Mouse (Mus musculus): ENCODE results near the gene Tiam1.
"Not testable (repeated sequence)": the region's sequence is repeated elsewhere in the genome, so short reads cannot be mapped to it uniquely, and the experiment has no call there.

The Tiam1 gene

DNA sequence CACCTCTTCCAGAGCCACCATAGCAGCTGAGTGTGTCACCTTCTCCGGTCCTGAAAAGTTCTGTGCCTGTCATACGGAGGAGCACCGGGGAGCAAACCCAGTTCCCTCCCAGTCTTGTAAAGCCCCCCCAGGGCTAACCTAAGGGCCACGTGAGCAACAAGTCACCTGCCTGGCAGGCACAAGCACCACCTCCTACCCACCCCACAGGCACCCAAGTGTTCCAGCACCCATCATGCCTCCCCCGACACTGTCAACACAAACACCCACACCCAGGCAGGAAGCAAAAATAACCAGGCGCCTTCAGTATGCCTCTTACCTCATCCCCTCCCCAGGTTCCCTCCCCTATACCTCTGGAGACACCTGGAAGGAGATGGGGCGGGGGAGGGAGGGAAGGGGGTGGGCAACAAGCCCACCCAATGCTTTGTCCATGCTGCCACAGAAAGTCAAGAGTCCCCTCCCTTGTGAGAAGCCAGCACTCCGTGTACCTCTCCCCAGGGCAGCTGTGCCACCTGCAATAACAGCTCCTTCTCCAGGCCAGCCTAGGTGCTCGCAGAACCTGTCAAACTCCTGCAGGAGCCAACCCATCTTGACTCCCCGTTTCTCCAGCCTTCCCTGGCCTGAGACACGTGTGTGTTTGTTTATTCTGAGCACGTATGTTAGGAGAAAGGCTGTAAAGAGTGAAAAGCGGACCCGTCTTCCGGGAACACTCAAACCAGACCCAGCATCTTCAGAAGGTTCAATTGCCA is 38.7 kb downstream of the Tiam1 start:
- no peak for DNase-seq (ENCODE audit: low spot score)

DNA sequence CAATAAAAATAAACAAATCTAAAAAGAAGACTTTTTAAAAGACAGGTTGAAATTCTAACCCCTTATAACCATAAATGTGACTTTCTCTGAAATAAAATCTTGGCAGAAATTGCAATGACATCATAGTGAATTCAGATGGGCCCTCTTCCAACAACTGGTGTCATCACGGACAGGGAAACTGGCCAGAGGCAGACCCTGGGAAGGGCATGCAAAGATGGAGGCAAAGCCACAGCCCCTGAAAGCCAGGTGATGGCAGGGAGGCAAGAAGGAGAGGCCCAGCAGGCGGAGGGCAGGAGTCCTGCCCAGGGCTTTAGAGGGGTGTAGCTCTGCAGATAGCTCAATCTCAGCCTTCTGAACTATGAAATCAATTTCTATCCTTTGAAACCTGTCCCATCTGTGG is 39.8 kb downstream of the Tiam1 start:
- DNase-seq (ENCODE audit: low spot score): no peak

DNA sequence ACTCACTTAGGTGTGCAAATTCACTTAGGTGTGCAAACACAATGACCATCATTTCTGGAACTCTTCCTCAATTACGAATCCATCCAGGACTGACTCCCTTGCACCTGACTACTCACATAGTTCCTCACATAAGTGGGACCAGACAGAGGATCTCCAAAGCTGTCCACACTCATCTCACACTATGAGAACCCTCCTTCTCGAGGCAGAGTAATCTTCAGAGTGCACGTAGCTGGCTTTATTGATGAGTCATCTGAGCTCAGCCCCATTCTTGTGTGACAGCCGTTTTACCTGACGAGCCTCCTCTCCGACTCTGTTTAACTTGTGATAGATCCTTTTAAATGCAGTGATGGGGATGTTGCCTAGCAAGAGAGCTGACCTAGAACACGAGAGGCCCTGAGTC is 41.0 kb downstream of the Tiam1 start:
- no peak for DNase-seq (ENCODE audit: low spot score)

DNA sequence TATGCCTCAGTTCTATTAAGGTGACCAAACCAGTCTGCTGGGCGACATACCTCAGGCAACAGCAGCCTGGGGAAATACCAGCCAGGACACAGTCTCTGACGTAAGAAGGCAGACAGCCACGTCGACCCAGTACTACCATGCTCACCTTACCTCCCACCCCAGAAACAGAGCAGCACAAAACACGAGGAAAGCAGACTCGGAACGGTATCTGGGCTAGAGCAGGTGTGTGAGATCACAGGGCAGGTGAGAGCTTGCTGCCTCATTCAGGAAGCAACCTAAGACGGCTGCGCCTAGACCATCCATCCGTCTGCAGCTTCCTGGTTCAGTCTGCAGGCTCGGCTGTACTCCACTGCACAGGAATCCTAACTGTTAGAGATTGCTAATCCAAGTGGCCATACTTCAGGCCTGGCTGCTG is 45.4 kb downstream of the Tiam1 start:
- DNase-seq (ENCODE audit: low spot score): no peak

DNA sequence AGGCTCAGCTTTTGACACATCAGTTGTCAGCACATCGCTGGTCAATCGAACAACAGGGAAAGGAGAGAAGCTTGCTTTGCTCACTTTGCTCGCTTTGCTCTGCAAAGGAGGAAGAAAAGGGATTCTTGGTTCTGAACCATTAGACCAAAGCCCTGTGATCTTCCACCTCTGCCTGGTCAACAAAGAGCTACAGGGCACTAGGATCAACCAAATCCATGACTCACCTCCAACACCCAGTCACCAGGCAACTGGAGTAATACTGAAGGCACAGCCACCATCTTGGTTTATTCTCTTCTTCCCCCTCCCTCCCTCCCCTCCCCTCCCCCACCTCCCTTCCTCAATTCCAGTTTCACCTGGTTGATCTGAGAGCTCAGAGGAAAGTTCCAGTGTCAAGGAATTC is 45.8 kb downstream of the Tiam1 start:
- no peak for DNase-seq (ENCODE audit: low spot score)

DNA sequence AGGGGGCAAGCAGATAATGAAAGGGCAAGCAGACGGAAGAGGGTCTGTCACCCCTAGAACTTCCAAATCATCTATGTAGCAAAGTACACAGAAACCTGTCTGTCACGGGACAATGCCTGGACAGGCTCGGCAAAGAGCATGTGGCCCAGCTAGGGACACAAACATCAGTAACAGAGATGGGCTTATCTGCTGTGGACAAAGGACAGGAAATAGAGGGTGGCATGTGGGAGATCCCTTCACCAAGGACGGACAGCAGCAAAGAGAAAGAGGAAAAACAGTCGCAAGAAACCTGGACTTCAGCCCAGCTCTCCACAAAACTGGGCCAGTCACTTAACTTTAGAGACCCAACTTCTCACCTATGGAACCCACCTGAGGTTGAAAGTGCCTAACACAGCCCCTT is 47.6 kb downstream of the Tiam1 start:
- DNase-seq (ENCODE audit: low spot score): no peak

DNA sequence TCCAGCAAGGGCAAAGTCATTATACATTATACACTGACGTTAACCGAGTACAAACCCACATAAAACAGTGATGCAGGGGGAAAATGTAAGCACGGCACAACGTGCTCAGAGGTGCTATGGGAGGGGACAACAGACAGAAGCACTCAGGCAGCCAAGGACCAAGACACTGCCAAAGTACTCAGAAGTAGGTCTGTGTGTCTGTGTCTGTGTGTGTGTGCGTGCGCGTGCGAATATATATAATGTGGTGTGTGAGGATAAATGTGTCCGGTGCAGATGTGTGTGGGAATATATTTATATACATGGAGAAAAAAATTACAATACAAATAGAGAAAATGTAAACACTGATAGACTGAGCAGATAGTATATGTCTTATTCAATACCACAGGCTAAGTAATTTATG is 50.6 kb downstream of the Tiam1 start:
- DNase-seq (ENCODE audit: low spot score): no peak

DNA sequence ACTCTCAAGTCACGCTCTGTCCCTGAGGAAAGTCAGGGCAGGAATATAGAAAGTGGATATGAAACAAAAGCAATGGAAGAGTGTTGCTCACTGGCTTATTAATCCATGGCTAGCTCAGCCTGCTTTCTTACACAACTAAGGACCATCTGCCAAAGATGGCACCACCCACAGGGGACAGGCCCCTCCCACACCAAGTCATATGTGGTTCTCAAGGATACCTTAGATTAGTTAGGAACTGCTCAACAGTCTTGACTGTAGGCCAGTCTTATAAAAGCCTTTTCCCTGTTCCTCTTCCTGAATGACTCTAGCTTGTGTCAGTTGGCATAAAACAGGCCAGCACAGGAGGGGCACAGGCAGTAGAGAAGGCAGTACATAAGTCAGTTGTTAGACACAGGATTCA is 51.7 kb downstream of the Tiam1 start:
- DNase-seq (ENCODE audit: low spot score): no peak

DNA sequence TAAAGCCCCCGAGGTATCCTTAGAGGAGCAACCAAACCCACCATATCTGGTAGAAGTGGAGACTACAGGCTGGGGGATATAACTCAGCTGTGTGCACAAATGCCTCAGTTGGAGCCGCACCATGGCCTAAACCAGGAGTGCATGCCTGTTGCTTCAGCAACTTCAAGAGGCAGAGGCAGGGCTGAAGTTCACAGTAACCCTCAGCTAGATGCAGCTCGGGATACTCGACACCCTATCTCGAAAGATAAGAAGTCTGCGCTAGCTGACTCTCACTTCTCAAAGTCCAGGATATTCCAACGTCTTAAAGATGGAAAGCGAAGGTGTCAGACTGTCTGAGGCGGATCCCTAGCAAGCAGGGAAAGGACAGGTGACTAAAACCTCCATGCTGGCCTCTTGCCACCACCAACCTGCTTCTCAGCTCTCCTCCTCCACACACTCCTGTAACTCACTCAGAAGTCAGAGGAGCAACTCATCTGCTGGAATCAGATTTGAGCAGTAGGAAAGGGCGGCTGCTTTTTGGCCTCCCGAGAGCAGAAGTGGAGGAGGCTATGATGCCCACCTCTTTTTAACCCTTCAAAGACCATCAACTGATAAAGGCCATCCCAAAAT is 52.4 kb downstream of the Tiam1 start:
- DNase-seq (ENCODE audit: low spot score): no peak

DNA sequence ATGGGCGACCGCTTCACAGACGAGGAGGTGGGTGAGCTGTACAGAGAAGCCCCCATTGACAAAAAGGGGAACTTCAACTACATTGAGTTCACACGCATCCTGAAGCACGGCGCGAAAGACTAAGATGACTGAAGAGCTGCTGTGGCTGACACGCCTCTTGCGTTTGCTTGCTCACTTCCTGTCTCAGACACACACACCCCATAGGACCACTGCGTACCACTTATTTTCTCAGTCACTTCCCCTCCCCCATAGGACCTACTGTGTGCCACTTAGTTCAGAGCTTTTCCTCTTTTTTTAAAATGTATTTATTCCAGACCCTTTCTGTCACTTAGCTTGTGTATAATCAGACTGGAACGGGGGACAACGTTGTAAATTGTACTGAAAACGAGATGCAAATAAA is 53.2 kb downstream of the Tiam1 start:
- no peak for DNase-seq (ENCODE audit: low spot score)

DNA sequence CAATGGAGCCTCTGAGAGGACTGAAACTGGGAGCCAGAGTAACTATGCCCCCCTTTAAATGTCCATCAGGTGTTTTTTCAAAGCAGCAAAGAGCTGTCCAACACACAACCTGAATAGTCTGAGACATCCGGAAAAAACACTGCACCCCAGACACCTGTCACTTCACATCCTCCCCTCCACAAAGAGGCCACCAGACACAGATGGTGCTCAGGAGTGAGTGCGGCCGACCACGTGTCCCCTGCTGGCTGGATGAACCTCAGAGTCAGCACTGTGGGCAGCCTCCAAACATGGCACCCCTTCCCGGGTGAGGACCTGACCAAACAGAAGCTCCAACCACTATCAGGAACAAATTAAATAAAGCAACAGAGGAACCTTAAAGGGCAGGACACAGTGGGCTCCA is 56.3 kb downstream of the Tiam1 start:
- DNase-seq (ENCODE audit: low spot score): no peak

DNA sequence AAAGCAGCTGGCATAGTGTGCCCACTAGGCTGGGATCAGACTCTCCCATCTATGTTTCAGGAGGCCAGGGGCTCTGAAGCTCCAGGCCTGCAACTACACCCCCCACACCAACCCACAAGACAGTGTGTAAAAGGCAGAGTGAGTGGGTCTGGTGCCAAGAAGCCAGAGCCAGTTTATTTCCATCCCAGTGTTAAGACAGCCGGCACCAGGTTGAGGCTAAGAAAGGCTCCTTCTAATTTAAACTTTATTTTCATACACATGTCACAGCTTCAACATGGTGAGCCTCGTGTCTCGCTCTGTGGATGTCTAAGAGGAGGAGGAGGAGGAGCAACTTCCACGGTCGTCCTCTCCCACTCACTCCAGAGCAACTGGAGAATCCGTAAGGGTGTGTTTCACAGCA is 57.5 kb downstream of the Tiam1 start:
- no peak for DNase-seq (ENCODE audit: low spot score)

DNA sequence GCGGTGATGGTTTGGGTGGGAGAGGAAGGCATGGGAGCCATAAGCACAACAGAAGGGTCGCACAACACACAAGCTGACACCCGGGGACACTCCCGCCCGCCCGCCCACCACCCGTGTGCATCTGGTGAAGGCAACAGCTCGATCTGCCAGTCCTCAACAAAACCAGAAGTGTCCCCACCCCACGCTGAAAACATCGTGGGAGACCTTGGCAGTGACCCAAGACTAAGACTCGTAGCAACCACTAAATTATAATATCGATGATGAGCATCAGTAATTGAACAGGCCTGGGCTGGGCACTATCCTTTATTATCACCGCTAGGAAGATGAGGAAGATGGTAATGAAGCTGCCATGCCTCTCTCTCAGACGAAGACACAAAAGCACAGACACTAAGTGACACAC is 58.0 kb downstream of the Tiam1 start:
- DNase-seq (ENCODE audit: low spot score): no peak

DNA sequence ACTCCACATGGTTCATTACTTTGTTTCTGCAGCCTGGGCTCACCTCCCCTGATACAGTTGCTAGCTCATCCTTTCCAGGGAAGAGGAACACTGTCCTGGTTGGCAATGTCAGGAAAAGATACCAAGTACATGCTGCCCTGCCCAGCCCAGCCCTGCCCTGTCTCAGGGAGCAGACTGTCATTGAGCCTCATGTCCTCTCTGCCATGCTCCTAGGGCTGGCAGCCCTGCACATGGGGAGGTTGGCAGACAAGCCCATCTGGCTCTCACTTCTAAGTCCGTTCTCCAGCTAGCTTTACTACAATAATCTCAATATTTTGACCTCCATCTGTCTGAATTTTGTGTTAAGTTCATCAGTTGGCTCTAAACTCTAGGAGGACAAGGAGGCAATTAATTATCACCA is 62.4 kb downstream of the Tiam1 start:
- DNase-seq (ENCODE audit: low spot score): no peak

DNA sequence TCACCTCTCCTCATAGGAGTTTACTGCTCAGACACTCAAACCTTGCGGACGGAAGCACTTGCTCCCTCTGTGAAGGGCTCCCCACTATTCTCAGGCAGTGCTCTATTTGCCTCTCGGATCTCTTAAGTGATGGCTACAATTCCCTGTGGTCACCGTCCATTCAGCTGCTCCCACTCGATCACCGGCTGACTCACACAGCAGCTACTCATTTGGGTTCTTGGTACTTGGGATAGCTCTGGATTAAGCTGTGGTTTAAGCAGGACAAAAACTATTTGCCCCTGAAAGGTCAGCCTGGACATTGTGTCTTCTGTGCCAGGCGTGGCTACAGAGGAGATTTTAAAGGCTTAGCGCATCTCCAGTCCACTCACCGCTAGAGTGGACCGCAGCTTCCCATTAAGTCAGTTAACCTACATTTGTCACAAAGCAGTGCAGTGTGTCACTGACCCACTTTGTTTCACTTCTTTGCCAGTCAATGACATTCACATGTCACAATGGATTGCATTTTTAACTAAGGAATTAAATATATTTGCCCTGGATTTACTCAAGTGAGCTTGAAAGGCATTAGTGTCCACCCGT is 64.7 kb downstream of the Tiam1 start:
- DNase-seq (ENCODE audit: low spot score): no peak

DNA sequence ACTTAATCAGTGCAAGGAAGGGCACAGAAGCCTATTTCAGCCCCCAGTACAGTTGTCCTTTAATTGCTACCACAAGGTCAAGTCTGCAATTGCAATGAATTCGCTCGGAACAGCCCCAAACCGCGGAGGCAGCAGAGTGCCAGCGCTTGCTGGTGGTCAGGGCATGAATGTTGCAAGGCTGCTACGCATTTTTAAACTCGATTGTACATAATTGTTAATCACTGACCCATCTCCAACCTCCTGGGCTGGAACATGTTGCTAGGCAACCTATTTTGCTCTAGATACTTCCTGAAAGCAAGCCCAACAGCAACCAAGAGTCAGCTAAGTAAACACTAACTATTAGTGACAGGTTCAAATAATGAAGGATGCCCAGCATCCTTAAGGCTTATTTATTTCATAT is 70.1 kb downstream of the Tiam1 start:
- no peak for DNase-seq (ENCODE audit: low spot score)

DNA sequence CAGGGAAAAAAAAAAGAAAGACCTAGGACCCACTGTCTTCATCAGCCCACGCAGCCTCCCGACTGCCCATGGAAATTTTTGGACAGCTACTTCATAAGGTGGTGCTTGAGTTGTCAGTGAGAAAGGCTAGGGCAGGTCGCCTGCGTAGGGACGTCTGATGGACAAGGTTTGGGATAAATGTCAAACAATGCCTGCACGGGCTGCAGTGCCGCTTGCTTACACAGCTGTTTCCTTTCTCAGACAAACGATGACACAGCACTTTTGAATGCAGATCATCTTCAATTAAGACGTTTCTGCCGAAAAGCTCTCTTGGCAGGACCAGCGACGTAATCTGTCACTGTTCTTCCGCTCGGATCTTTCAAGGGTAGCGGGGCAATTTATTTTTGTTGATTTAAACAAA is 70.9 kb downstream of the Tiam1 start:
- no peak for DNase-seq (ENCODE audit: low spot score)

DNA sequence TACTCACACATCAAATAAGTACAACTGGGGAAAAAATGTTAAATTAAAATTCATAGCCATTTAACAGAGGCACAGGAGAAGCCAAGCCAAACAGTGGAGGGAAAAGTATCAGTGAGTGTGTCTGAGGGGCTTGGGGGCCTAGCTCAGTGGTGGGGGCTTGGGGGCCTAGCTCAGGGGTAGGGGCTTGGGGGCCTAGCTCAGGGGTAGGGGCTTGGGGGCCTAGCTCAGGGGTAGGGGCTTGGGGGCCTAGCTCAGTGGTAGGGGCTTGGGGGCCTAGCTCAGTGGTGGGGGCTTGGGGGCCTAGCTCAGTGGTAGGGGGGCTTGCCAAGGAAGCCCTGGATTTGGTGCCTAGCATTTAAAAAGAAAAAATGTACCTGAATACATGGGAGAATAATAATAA is 72.4 kb downstream of the Tiam1 start:
- DNase-seq (ENCODE audit: low spot score): not testable (repeated sequence)

DNA sequence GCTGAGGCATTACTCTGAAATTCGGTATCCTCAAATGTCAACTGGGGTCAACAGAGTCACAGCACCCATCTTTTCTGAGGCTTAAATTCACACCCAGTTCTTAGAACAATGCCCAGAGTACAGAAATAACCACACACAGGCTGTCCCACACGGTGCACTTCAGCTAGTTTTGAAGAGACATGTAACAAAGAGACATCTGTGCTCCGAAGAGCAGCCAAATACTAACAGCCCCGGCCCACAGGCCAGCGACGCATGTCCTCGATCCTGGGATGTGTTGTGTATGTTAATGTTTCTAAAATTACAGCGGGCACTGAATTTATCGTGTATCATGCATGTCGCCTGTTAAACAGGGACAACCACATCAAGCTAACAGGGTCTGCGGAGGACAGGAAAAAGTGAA is 73.5 kb downstream of the Tiam1 start:
- DNase-seq (ENCODE audit: low spot score): no peak

DNA sequence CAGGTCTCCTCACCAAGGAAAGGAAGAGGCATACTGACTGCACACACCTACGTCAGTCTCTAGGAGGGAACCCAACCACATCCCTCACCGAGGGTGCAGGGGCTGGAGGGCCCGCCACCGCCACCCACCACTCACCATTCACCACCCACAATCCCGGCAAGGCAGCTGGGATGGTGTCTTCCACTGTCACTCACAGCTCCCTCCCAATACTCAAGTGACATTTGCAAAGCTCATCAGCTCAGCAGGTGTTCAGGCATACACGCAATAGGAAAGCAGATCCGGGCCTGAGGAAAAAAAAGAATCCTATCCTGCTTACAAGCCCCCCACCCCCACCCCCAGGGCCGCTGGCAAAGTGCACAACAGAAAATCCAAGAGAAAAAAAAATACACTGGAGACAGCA is 74.4 kb downstream of the Tiam1 start:
- no peak for DNase-seq (ENCODE audit: low spot score)

DNA sequence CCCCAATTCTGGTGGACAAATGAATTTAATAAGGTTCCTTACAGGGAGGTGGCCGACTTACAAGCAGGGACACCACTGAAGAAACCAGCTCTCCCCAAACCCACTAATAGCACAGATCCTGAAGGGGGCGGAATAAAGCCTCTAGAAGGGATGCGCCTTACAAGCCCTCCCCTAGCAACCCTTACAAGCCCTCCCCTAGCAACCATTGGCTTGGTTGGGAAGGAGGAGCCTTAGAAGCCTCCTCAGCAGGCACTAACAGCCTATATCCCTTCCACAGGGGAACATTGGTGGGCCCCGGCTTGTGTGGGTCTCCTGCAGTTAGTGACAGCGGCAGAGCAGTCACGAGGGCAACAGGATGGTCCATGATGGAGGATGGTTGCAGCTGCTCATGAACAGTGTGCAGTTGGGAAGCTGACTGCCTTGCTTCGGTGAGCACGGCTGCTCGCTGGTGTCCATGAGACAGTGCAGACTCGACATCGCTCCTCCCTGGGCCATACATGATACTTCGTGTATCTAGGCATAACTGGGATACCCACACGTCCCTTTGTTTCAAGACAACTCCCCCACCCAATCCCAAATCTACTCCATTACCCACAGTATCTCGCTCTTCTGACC is 90.6 kb downstream of the Tiam1 start:
- no peak for DNase-seq (ENCODE audit: low spot score)

DNA sequence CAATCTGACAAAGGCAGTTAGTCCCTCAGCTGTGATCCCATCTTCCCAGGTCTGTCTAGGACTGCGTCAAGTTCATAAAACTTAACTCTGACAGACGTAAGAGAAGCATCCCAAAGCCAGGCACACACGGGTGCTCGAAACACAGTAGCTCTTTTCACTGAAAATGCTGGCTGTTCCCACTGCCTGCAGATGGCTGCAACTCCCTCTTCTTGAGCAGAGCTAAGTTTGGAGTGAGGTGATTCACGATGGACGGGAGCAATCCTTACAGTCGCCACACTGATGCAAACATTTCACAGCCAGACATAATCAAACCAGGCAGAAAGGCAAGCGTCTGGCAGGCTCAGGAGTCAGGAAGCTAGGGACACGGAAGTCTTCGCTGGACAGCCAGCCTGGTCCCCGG is 91.2 kb downstream of the Tiam1 start:
- DNase-seq (ENCODE audit: low spot score): no peak

DNA sequence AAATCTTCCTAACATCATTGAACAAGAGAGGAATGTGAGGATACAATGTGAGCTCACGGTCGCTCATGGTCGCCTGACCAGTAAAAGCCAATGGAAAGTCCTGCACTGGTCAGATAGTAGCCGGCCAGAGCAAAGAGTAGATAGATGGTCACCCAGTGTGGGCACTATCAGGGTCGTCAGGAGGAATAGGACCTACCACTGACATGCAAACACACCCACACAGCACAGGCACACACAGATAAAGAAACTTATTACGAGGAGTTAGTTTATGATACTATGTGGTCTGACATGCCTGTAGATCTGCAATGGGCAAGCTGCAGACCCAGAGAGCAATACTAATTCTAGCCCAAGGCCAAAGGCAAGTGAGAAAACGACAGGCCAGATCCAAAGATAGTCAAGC is 92.5 kb downstream of the Tiam1 start:
- no peak for DNase-seq (ENCODE audit: low spot score)

Measured in urinary bladder, postnatal 10 days (tissue).